18 mouse cellular contexts compared by ENCODE assay signal in the genomic region with DNA sequence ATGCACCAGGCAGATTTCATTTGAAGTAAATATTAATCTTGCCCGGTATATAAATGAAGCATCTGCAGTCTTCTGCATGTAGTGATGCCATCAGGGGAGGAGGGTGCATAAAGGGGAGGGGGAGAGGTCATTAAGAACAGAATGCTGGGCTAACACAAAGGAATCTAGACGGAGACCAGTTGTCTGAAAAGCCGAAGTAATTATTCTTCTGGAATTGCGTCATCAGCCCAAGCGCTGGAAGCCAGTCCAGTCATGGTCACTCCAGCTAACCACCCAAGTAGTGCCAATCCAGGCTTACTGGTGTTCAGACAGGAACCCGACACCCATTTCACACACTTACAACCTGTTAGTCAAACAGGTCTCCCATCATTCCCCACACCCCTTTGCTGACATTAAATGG. TPM values are rescaled to one million over a fixed set of nuclear protein-coding genes. Genes with fewer than 3 reads are reported as not detected.
A peak's percentile ranks its signal among the peaks of the same experiment; 100 is the strongest.
DNase-seq lines count a peak whose midpoint lies in the region; ATAC-seq and TF ChIP-seq lines count a peak whose summit lies in the region.
"Had no signal": no experiment of that assay in that cellular context is flagged by ENCODE, and none has a peak within 500 bp of the region (broad histone marks: within the 10 kb centered on the region; RNA-seq: fewer than 3 reads in every experiment).

No protein-coding gene starts in this region.

- H3K36me3 ChIP-seq in kidney, embryonic 16.5 days (ENCODE audit: insufficient read depth, low read length), result no peaks in the 10 kb centered on the region
- H3K36me3 ChIP-seq: embryonic facial prominence, embryonic 13.5 days; heart, embryonic 13.5 days; midbrain, embryonic 15.5 days had no signal

- no peak overlapping the region for H3K9ac ChIP-seq in kidney, embryonic 16.5 days (replicated peaks; ENCODE audit: low read length)
- H3K9ac ChIP-seq: embryonic facial prominence, embryonic 13.5 days; heart, embryonic 13.5 days; midbrain, embryonic 15.5 days had no signal

- no peak for TF ChIP-seq CTCF in embryonic fibroblast, embryonic 13.5 days (IDR thresholded peaks at IDR 0.05; ENCODE audit: borderline replicate concordance, insufficient read depth, low read length)

- peaks cover 19% of the 10 kb centered on the region for H3K4me1 ChIP-seq in kidney, embryonic 16.5 days (ENCODE audit: insufficient read depth, low read length)
- peaks cover 12% of the 10 kb centered on the region for H3K4me1 ChIP-seq in embryonic fibroblast, embryonic 13.5 days (ENCODE audit: control insufficient read depth, insufficient read depth, low read length)
- H3K4me1 ChIP-seq: midbrain, embryonic 15.5 days had no signal

- no peaks in the 10 kb centered on the region for H3K9me3 ChIP-seq in kidney, embryonic 16.5 days (ENCODE audit: low read length)
- H3K9me3 ChIP-seq: embryonic facial prominence, embryonic 13.5 days; heart, embryonic 13.5 days; midbrain, embryonic 15.5 days had no signal

- no peak for TF ChIP-seq POLR2A in embryonic fibroblast, embryonic 13.5 days (IDR thresholded peaks at IDR 0.05; ENCODE audit: low read depth, low read length)

- ATAC-seq in kidney, embryonic 16.5 days (ENCODE audit: low FRiP score, low TSS enrichment), result 0 out of 2 replicates have a peak, but pooled peaks have one; percentile 2
- ATAC-seq in frontal cortex, adult (ENCODE audit: low TSS enrichment), result no peak
- ATAC-seq in erythroblast, adult 5-6 weeks (replicated peaks; ENCODE audit: low FRiP score, poor library complexity, severe bottlenecking), result no peak
- ATAC-seq: hindbrain, postnatal 0 days; midbrain, embryonic 15.5 days had no signal

- no peak overlapping the region for H3K27ac ChIP-seq in kidney, embryonic 16.5 days (ENCODE audit: low read length)
- peak overlapping the region; percentile 74 for H3K27ac ChIP-seq in embryonic fibroblast, embryonic 13.5 days (ENCODE audit: insufficient read depth, low read length)
- H3K27ac ChIP-seq: embryonic facial prominence, embryonic 13.5 days; heart, embryonic 13.5 days; hindbrain, postnatal 0 days; midbrain, embryonic 15.5 days had no signal

- no peak overlapping the region for H3K4me2 ChIP-seq in kidney, embryonic 16.5 days (replicated peaks; ENCODE audit: low read depth, low read length)
- H3K4me2 ChIP-seq: embryonic facial prominence, embryonic 13.5 days; heart, embryonic 13.5 days; midbrain, embryonic 15.5 days had no signal

- no peak overlapping the region for H3K4me3 ChIP-seq in kidney, embryonic 16.5 days (ENCODE audit: low read length)
- H3K4me3 ChIP-seq in embryonic fibroblast, embryonic 13.5 days (ENCODE audit: insufficient read depth, low read length), result no peak overlapping the region
- H3K4me3 ChIP-seq: embryonic facial prominence, embryonic 13.5 days; heart, embryonic 13.5 days; midbrain, embryonic 15.5 days had no signal

- no peaks in the 10 kb centered on the region for H3K27me3 ChIP-seq in kidney, embryonic 16.5 days (ENCODE audit: insufficient read depth, low read length)
- H3K27me3 ChIP-seq: embryonic facial prominence, embryonic 13.5 days; heart, embryonic 13.5 days; midbrain, embryonic 15.5 days had no signal

- DNase-seq in adrenal gland, postnatal 10 days, result peak; percentile 17
- DNase-seq in adrenal gland, postnatal 25 days, result no peak
- no peak for DNase-seq in kidney, adult 18-20 months
- peak; percentile 85 for DNase-seq in retina, postnatal 1 day
- DNase-seq: cerebellum, adult 2 months; heart, postnatal 36 days; kidney, adult 2 months; kidney, postnatal 4 days; lung, adult 18-20 months; thymus, postnatal 14 days had no signal

- 51% methylated on average over 6 of the region's 6 CpGs for WGBS in kidney, embryonic 16.5 days

RNA-seq across cellular contexts. Expression of a gene that starts 17.7 kb away (rescaled TPM):
- 10 to 100 TPM; 18.9 to 31.4 TPM for total RNA-seq in adrenal gland, postnatal 10 days (2021)
- total RNA-seq in adrenal gland, postnatal 25 days (2021), result 20.2 and 20.6 TPM in 2 replicates
- 52.3 and 64.2 TPM in 2 replicates for polyA plus RNA-seq in kidney, embryonic 16.5 days (2015; fragmentation: Nextera tagmentation; extraction: Ambion mirVana)
- 61.8 and 66.1 TPM in 2 replicates for polyA plus RNA-seq in embryonic fibroblast, embryonic 13.5 days (2011; ENCODE audit: insufficient read length, low read depth, missing spikeins)
- 0.84 and 3.3 TPM in 2 replicates for total RNA-seq in erythroblast, adult 5-6 weeks (2015; ENCODE audit: low replicate concordance)
- total RNA-seq in erythroblast, adult 5-6 weeks (2017; ENCODE audit: low replicate concordance), result 1.1 and 3.4 TPM in 2 replicates

Comparison
In these comparisons a context has a peak if more than half of its experiments do, and no peak if none do; other contexts are left out.
1. DNase-seq: peak in adrenal gland, postnatal 10 days (single experiment) and retina, postnatal 1 day (single experiment); none in adrenal gland, postnatal 25 days (single experiment) and kidney, adult 18-20 months (single experiment).